Mouse (Mus musculus) activated CD4-positive, CD25-positive, alpha-beta regulatory T cell (primary cell): ENCODE measurements around the gene Trp53bp2. TPM values are rescaled to one million over a fixed set of nuclear protein-coding genes. Genes with fewer than 3 reads are reported as not detected.

Experiments
- polyA plus RNA-seq, 2 experiments: library from polyadenylated mRNA; unstranded; fragments of 100-300 nt; shearing (Covaris generic); gene quantifications; one replicate each; pipeline ENCODE4 v1.2.1; 2017

The Trp53bp2 gene
- 10 to 100 TPM; 22.3 to 24.4 TPM for polyA plus RNA-seq

DNA sequence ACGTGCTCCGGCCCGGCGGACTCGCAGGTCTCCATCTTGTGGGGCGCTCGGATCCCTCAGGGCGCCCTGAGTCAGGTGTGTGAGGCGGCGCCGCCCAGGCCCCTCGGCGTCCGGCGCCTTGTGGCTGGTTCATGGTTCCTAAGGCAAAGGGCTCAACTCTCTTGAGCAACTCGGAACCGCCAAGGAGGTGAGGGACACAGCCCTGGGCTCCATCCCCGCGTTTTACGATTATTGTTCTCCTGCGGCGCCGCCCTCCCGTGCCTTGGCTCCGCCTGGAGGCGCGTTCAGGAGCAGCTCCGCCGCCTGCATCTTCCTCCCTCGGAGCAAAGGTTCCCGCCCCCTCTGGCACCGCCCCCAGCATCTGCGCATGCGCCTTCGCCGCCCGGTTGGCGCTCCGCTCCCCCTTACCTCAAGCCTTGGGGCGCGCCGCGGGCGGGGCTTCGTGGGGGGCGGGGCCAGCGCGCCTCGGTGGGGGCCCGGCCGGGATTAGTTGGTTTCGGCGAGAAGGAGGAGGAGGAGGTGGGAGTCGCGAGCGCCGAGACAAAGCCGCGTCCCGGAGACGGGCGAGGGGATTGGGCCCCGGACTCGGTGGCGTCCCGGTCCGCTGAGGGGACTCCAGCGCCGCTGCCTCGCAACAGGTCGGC, at the start of gene Trp53bp2:
Gene Trp53bp2 (plus strand): TSS at position 489 of the 644 bp plus-strand sequence.

Other genes with a start within 250 kb of the Trp53bp2 start
- under 1 TPM in 1 of 2 experiments, not detected in 1; 0.05 TPM for gene Vmn1r1, start 244.7 kb upstream of the Trp53bp2 start, polyA plus RNA-seq
- 100 to 1,000 TPM; 137 to 152 TPM for gene Degs1, start 126.4 kb upstream of the Trp53bp2 start, polyA plus RNA-seq
- 10 to 100 TPM; 47.7 to 54.8 TPM for gene Fbxo28, start 67.5 kb upstream of the Trp53bp2 start, polyA plus RNA-seq
- 100 to 1,000 TPM in 1 of 2 experiments, 10 to 100 TPM in 1; 87.5 to 196 TPM for gene Capn2, start 108.4 kb downstream of the Trp53bp2 start, polyA plus RNA-seq
- gene Capn8, start 155.8 kb downstream of the Trp53bp2 start, polyA plus RNA-seq, result under 1 TPM in 1 of 2 experiments, not detected in 1; 0.23 TPM